Mouse (Mus musculus) embryonic fibroblast, embryonic 13.5 days (primary cell): ENCODE data around the gene Zfp524.

Experiments used
- CTCF ChIP-seq: IDR thresholded peaks from 2 replicates; pipeline ENCODE4 v1.5.1; 2011; ENCODE audit warnings: mild to moderate bottlenecking, control low read depth, low read length, moderate library complexity, borderline replicate concordance; ENCODE audit not compliant: insufficient read depth
- POLR2A ChIP-seq: IDR thresholded peaks from 2 replicates; pipeline ENCODE4 v1.6.1; 2011; ENCODE audit warnings: low read depth, mild to moderate bottlenecking, control low read depth, low read length, moderate library complexity

- no peak for TF ChIP-seq CTCF
- TF ChIP-seq POLR2A = no peak
These were observed 1.8 kb downstream of the Zfp524 start for GRCm38 (mm10) chr7:5016057-5016456.
